Mouse (Mus musculus) liver, postnatal 0 days (tissue): ENCODE data around the gene Tle4. TPM values are rescaled to one million over a fixed set of nuclear protein-coding genes. Genes with fewer than 3 reads are reported as not detected.

Experiments used
- ATAC-seq: fragments of 200-750 bp; cut with Nextera tagmentation; 2 replicates; pipeline ENCODE4 v1.8.0; 2017; ENCODE audit warnings: mild to moderate bottlenecking, moderate library complexity
- DNase-seq: peaks from one replicate; pipeline ENCODE4 v3.0.0-alpha.2; 2016
- H3K27ac ChIP-seq: fragments of 300-500 bp; sonication (generic); 2 replicates; pipeline ENCODE4 v1.5.1; 2014; ENCODE audit warnings: antibody characterized with exemption, moderate library complexity, mild to moderate bottlenecking, low read depth
- H3K27me3 ChIP-seq: fragments of 300-500 bp; sonication (generic); 2 replicates; pipeline ENCODE4 v1.6.1; 2014; ENCODE audit warnings: low read length, control low read depth, mixed read lengths; ENCODE audit not compliant: insufficient read depth
- H3K36me3 ChIP-seq: fragments of 300-500 bp; sonication (generic); replicated peaks from 2 replicates; pipeline ENCODE4 v1.6.1; 2014; ENCODE audit warnings: mild to moderate bottlenecking, control low read depth, low read length, moderate library complexity, mixed read lengths; ENCODE audit not compliant: insufficient read depth
- H3K4me1 ChIP-seq: fragments of 300-500 bp; sonication (generic); 2 replicates; pipeline ENCODE4 v1.6.1; 2014; ENCODE audit warnings: antibody characterized with exemption, mild to moderate bottlenecking, control low read depth; ENCODE audit not compliant: insufficient read depth
- H3K4me2 ChIP-seq: fragments of 300-500 bp; sonication (generic); 2 replicates; pipeline ENCODE4 v1.6.1; 2014; ENCODE audit warnings: low read depth, mild to moderate bottlenecking, low read length, moderate library complexity, mixed read lengths
- H3K4me3 ChIP-seq: fragments of 300-500 bp; sonication (generic); 2 replicates; pipeline ENCODE4 v1.5.1; 2014; ENCODE audit warnings: low read depth, low read length
- H3K9ac ChIP-seq: fragments of 300-500 bp; sonication (generic); replicated peaks from 2 replicates; pipeline ENCODE4 v1.6.1; 2014; ENCODE audit warnings: mild to moderate bottlenecking, moderate library complexity
- H3K9me3 ChIP-seq: fragments of 300-500 bp; sonication (generic); 2 replicates; pipeline ENCODE4 v1.6.1; 2016; ENCODE audit warnings: mild to moderate bottlenecking, control low read depth, low read length, mixed read lengths
- CTCF ChIP-seq: sonication (generic); IDR thresholded peaks from 2 replicates; pipeline ENCODE4 v1.5.1; 2016; ENCODE audit warnings: antibody characterized with exemption, low read depth
- EP300 ChIP-seq: IDR thresholded peaks from 2 replicates; pipeline ENCODE4 v1.6.1; 2016; ENCODE audit warnings: antibody characterized with exemption, low read depth, mild to moderate bottlenecking
- WGBS: fragments of 180-500 bp; shearing (Covaris S2); extraction: QIAGEN DNeasy Blood & Tissue Kit; methylation state at CpG from one replicate; pipeline ENCODE4 v1.1.7; 2014; ENCODE audit not compliant: insufficient replicate concordance; 5-methylcytosine and 5-hydroxymethylcytosine counted together
- polyA plus RNA-seq: library from polyadenylated mRNA; unstranded; fragments of >200 nt; fragmentation: Nextera tagmentation; extraction: Ambion mirVana; gene quantifications from 2 replicates; pipeline ENCODE4 v1.2.1, GENCODE M21; 2015

Gene Tle4
- polyA plus RNA-seq, 1 experiment from 2014 or later = 3.1 TPM

DNA sequence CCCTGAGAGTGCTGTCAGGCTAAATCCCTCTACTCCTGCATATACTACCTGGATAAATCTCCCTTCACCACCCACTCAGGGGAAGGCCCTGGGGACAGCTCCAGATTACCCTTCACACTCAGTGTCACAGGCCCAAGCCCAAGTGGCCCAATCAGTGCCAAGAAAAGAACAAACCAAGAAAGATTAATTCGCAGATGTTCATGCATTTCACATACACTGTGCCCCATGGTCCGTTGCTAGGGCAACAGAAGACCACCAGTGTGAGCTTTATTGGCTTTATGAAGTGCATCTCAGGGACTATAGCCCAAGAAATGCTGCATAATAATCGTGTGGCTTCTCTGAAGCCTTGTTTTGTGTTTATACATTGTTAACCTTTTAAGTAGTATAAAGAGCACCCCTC, 92.5 kb downstream of the Tle4 start:
- ATAC-seq (no peak), DNase-seq (no peak)
- 0 out of 2 replicates have a peak, but pooled peaks cover 3% of the 10 kb centered on the region for H3K4me1 ChIP-seq
- no peak overlapping the region for H3K9ac ChIP-seq
- no peaks in the 10 kb centered on the region for H3K27me3 ChIP-seq
- H3K36me3 ChIP-seq = no peaks in the 10 kb centered on the region; the same call in 1 of the 2 replicates
- no peak overlapping the region for H3K27ac ChIP-seq
- H3K9me3 ChIP-seq = no peaks in the 10 kb centered on the region
- no peak overlapping the region for H3K4me2 ChIP-seq
- 87% methylated on average over 3 of the region's 3 CpGs for WGBS
- no peak for TF ChIP-seq EP300
- no peak for TF ChIP-seq CTCF
- H3K4me3 ChIP-seq = no peak overlapping the region

- H3K4me3 ChIP-seq = no peak overlapping the region
- no peak for TF ChIP-seq CTCF
- no peak for TF ChIP-seq EP300
- 0 out of 2 replicates have a peak, but pooled peaks cover 3% of the 10 kb centered on the region for H3K4me1 ChIP-seq
- H3K27ac ChIP-seq = no peak overlapping the region
- H3K36me3 ChIP-seq = no peaks in the 10 kb centered on the region; the same call in 1 of the 2 replicates
- H3K27me3 ChIP-seq = no peaks in the 10 kb centered on the region
- no peak overlapping the region for H3K9ac ChIP-seq
- no peak for ATAC-seq
- 51% methylated on average over 6 of the region's 6 CpGs for WGBS
- no peaks in the 10 kb centered on the region for H3K9me3 ChIP-seq
- no peak for DNase-seq
- H3K4me2 ChIP-seq = no peak overlapping the region
These were observed 94.0 kb downstream of the Tle4 start for GRCm38 (mm10) chr19:14503862-14504261.

- Histone ChIP-seq H3K9ac (no peak overlapping the region), H3K4me1 (0 out of 2 replicates have a peak, but pooled peaks cover 3% of the 10 kb centered on the region), H3K9me3 (no peaks in the 10 kb centered on the region), H3K27me3 (no peaks in the 10 kb centered on the region), H3K4me3 (no peak overlapping the region), H3K36me3 (no peaks in the 10 kb centered on the region), H3K27ac (no peak overlapping the region), H3K4me2 (peak overlapping the region; percentile 26; the same call in 1 of the 2 replicates)
- no peak for ATAC-seq
- no peak for DNase-seq
- TF ChIP-seq EP300 (no peak), CTCF (no peak)
- 57% methylated on average over 7 of the region's 7 CpGs for WGBS
These were observed 95.6 kb downstream of the Tle4 start for GRCm38 (mm10) chr19:14502234-14502633.

DNA sequence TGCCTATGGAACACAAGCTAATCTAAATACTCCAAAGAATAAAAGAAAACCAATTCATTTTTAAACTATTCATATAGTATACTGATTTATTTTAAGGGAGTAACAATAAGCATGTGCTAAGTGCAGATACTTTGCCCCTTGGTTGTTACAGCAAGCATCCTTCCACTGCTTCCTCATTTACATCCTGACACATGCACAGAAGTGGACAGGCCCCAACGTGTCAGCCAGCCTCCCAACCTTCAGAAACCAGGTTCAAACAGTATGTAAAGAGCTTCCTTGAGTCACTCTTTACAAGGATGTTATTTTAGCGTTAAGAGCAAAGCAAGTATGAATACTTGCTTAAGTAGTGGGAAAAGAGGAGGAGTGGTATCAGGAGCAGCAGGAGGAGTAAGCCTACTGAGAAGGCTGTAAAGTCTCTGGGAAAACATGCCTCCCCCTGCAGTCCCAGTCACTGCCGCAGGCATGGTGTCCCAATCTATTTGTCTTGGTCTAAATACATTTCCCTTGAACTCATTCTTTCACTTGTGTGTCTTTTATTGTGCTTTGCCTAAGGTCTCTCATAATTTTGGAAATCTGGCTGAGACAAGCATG, 97.9 kb downstream of the Tle4 start:
- H3K4me1 ChIP-seq = no peaks in the 10 kb centered on the region
- TF ChIP-seq EP300 (no peak), CTCF (no peak)
- H3K27me3 ChIP-seq = no peaks in the 10 kb centered on the region
- no peaks in the 10 kb centered on the region for H3K9me3 ChIP-seq
- no peak for DNase-seq
- no peak overlapping the region for H3K4me2 ChIP-seq
- H3K36me3 ChIP-seq = no peaks in the 10 kb centered on the region
- H3K4me3 ChIP-seq = no peak overlapping the region
- no peak for ATAC-seq
- 39% methylated on average over 3 of the region's 3 CpGs for WGBS
- H3K9ac ChIP-seq = no peak overlapping the region
- no peak overlapping the region for H3K27ac ChIP-seq

DNA sequence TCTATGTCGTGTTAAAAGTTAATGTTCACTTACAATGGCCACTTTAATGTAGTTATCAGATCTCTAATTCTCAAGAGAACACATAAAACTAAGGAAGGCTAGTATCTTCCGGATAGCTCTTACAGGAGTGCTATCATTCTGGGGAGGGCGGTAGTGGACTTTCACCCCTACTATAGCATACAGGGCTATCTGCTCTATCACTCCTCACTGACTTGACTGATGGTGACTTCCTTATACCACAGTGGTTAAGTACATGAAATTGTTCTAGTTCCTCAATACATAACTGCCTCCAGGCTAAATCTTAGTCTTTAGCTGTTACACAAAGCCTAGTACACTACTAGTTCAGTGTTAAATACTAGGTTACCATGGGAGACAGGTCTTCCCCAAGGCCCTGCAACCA, 104.8 kb downstream of the Tle4 start:
- 88% methylated on average over 3 of the region's 3 CpGs for WGBS
- Histone ChIP-seq H3K4me2 (no peak overlapping the region), H3K4me3 (no peak overlapping the region), H3K27ac (no peak overlapping the region), H3K4me1 (no peaks in the 10 kb centered on the region), H3K9ac (no peak overlapping the region), H3K27me3 (no peaks in the 10 kb centered on the region), H3K36me3 (no peaks in the 10 kb centered on the region), H3K9me3 (no peaks in the 10 kb centered on the region)
- DNase-seq (no peak), ATAC-seq (no peak)
- no peak for TF ChIP-seq CTCF
- TF ChIP-seq EP300 = no peak

DNA sequence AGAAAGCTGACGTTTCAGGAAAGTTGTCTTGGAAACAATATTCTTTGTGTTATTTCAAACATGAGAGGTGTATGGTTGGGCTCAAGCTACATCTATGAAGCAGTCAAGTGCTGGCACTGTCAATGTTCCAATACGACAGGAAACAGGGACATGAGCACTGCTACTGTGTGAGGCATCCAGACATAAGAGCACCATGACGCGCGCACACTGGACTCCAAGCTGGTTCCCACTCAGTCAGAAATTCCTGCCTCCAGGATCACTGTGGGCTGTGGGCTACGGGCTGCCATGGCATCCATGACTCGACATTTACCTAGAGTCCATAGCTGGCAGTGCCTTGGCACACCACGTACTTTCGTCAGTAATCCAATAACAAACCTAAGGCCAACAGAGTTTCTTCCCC, 110.7 kb downstream of the Tle4 start:
- H3K9ac ChIP-seq = no peak overlapping the region
- H3K9me3 ChIP-seq = no peaks in the 10 kb centered on the region
- WGBS = 88% methylated on average over 9 of the region's 9 CpGs
- no peak overlapping the region for H3K4me3 ChIP-seq
- TF ChIP-seq EP300 (no peak), CTCF (no peak)
- no peak overlapping the region for H3K4me2 ChIP-seq
- no peaks in the 10 kb centered on the region for H3K36me3 ChIP-seq
- H3K27ac ChIP-seq = no peak overlapping the region
- H3K27me3 ChIP-seq = no peaks in the 10 kb centered on the region
- ATAC-seq = no peak
- no peak for DNase-seq
- H3K4me1 ChIP-seq = no peaks in the 10 kb centered on the region
